Mouse (Mus musculus) heart, postnatal 0 days (tissue): ENCODE results near the gene Atp23.

Source experiments
- CTCF ChIP-seq: IDR thresholded peaks from 2 replicates; pipeline ENCODE4 v1.5.1; 2016; ENCODE audit warnings: antibody characterized with exemption, control low read depth, low read depth
- EP300 ChIP-seq: IDR thresholded peaks from 2 replicates; pipeline ENCODE4 v1.6.1; 2016; ENCODE audit warnings: antibody characterized with exemption, low read depth

DNA sequence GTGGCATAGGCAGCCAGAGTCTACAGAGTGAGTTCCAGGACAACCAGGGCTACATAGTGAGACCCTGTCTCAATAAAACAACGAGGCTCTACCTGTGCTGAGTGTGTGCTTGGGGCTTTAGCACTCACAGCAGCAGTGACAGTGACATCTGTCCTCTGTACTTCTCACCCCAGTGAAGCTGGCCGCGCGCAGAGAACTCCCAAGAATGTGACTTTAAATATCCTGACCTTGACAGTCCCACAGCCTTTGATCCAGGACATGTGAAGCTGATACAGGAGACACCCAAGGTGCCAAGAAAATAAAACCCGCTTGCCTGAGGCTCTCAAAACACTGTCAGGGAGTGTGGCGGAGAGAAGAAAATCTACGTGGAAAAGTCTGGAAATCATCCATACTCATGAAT lies 39.8 kb upstream of the Atp23 start:
- no peak for TF ChIP-seq CTCF
- peak; percentile 85 for TF ChIP-seq EP300
